Mouse (Mus musculus): ENCODE results near the gene Trappc2l.

DNA sequence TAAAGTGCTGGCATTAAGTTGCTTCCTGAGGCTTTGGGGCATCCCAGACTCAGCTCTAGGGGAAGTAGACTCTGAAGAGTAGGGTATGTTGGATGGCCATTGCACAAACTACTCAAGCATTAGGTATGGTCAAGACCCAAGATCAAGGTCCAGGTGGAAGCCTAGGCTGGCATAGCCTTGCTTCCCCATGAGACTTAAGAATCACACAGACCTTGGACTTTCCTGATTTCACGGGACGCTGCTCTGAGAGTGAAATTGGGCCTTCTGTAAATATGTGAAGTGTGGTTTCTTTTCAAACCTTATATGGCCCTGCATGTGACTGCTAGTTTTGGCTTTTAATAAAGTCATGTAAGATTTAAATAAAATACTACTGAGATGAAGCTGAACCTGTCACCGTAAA lies 38.7 kb upstream of the Trappc2l start:
- TF ChIP-seq CTCF (IDR thresholded peaks at IDR 0.05; ENCODE audit: low read depth, low read length), result no peak
- no peak for TF ChIP-seq GATA1 (IDR thresholded peaks at IDR 0.05; ENCODE audit: borderline replicate concordance, low read length)
- no peak for TF ChIP-seq TAL1 (conservative IDR thresholded peaks at IDR 0.05; ENCODE audit: low read depth, low read length)
- no peak for TF ChIP-seq GATA2 (IDR thresholded peaks at IDR 0.05; ENCODE audit: borderline replicate concordance, low read depth, low read length)
- TF ChIP-seq POLR2AphosphoS5 (IDR thresholded peaks at IDR 0.05; ENCODE audit: insufficient replicate concordance, low read depth, low read length), result no peak

Data from G1E (cell line).